Mouse (Mus musculus): ENCODE results near the gene Kpna4. TPM values are rescaled to one million over a fixed set of nuclear protein-coding genes. Genes with fewer than 3 reads are reported as not detected.
A peak's percentile ranks its signal among the peaks of the same experiment; 100 is the strongest.

Gene Kpna4
- polyA plus RNA-seq, 1 experiment from 2014 or later, result 33.5 TPM

DNA sequence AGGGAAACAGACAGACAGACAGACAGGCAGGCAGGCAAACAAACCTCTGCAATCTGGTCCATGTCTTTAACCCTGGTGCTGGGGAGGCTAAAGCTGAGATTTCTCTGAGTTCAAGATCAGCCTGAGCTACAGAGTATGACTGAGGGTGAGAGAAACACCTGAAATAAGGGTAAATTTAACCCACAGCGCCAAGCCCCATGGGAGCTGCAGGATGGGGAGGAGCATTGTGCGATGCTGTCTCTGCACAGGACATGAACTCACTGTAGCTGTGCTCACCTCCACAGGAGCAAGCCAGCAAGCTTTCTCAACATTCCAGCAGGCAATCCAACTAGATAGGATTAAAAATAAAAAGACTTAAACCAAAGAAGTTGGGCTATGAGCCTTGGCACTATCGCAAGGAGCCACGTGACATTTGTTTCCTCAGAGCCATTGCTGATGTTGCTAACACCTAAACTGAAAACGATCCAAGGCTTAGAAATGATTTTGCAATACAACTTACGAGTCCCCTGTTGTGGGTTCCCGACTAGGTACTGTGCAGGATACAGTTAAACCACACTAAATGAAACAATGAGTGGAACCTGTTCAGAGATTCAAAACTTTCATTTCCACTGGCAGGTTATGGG lies 15.6 kb upstream of the Kpna4 start:
- Histone ChIP-seq H3K27ac (replicated peaks) (no peak overlapping the region), H3K4me1 (replicated peaks) (no peaks in the 10 kb centered on the region), H3K27me3 (no peaks in the 10 kb centered on the region), H3K9ac (no peak overlapping the region), H3K9me3 (no peaks in the 10 kb centered on the region), H3K4me3 (no peak overlapping the region), H3K36me3 (no peaks in the 10 kb centered on the region), H3K4me2 (no peak overlapping the region)
- no peak for ATAC-seq (ENCODE audit: low FRiP score, low read depth)
- 91% methylated on average over 7 of the region's 7 CpGs for WGBS

DNA sequence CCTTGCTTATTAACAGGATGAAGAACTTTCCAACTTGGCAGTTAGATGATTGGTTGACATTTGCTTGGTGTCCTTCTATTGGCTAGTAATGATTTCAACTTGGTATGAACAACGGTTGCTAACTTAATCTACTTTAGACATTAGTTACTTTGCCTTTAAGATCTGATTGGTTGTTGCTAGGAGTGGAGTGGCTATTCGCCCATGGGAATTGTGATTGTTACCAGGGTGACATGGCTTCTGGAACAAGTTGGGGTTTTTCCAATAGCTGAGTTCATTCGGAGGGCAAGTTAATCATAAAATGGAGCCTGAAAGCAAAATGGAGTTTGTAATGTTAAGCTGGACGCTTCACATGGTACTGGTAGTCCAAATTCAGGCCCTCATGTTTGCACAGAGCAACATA lies 13.9 kb upstream of the Kpna4 start:
- 78% methylated on average over 4 of the region's 4 CpGs for WGBS
- Histone ChIP-seq H3K9me3 (no peaks in the 10 kb centered on the region), H3K36me3 (no peaks in the 10 kb centered on the region), H3K4me3 (no peak overlapping the region), H3K9ac (no peak overlapping the region), H3K27me3 (no peaks in the 10 kb centered on the region), H3K27ac (replicated peaks) (no peak overlapping the region), H3K4me1 (replicated peaks) (no peaks in the 10 kb centered on the region), H3K4me2 (no peak overlapping the region)
- no peak for ATAC-seq (ENCODE audit: low FRiP score, low read depth)

DNA sequence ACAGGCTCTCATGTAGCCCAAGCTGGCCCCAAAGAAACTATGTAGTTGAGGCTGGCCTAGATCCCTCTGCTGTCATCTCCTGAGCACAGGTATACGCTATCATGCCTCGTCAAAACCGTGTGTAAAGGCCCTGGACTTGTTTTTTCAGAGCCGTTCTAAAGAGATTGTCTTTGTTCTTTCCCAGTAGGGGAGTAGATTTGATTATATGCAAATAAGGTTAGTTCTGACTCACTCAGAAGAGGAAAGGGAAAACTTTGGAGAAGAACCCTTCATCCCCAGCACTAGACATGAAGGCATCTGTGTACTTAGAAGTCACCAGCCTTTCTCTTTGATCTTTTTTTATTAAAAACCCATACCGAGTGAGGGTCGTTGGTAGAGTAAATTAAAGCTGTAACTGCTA lies 9.1 kb upstream of the Kpna4 start:
- WGBS, result 72% methylated on average over 6 of the region's 6 CpGs
- ATAC-seq (ENCODE audit: low FRiP score, low read depth), result no peak

DNA sequence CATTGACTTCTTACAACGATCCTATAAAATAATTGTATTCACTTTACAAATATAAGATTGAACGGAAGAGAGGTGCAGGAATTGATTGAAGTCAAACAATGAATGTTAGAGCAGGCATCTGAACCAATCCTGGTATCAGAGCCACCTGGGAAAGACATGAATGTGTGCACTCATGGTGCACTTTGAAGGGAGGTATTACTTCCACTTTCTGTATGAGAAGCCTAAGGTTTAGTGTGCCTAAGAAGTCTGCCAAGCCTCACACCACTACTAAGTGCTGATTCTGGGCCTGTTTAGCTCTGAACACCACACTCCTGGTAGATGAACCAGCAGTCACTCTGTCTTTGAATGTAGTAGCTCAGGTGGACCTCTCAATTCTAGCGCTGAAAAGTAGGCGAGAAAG lies 4.1 kb upstream of the Kpna4 start:
- H3K4me1 ChIP-seq (replicated peaks), result peaks cover 6% of the 10 kb centered on the region; the same call in 1 of the 2 replicates
- no peaks in the 10 kb centered on the region for H3K36me3 ChIP-seq
- WGBS, result 88% methylated on average over 4 of the region's 4 CpGs
- no peaks in the 10 kb centered on the region for H3K9me3 ChIP-seq
- no peak overlapping the region for H3K9ac ChIP-seq
- ATAC-seq (ENCODE audit: low FRiP score, low read depth), result no peak
- H3K4me2 ChIP-seq, result no peak overlapping the region
- no peak overlapping the region for H3K27ac ChIP-seq (replicated peaks)
- no peak overlapping the region for H3K4me3 ChIP-seq
- no peaks in the 10 kb centered on the region for H3K27me3 ChIP-seq

More for the DNA sequence above, 9.1 kb upstream of the Kpna4 start:
- Histone ChIP-seq H3K4me1 (replicated peaks) (no peaks in the 10 kb centered on the region), H3K27me3 (no peaks in the 10 kb centered on the region), H3K4me3 (no peak overlapping the region), H3K9me3 (no peaks in the 10 kb centered on the region), H3K27ac (replicated peaks) (no peak overlapping the region), H3K9ac (no peak overlapping the region), H3K36me3 (no peaks in the 10 kb centered on the region), H3K4me2 (no peak overlapping the region)

DNA sequence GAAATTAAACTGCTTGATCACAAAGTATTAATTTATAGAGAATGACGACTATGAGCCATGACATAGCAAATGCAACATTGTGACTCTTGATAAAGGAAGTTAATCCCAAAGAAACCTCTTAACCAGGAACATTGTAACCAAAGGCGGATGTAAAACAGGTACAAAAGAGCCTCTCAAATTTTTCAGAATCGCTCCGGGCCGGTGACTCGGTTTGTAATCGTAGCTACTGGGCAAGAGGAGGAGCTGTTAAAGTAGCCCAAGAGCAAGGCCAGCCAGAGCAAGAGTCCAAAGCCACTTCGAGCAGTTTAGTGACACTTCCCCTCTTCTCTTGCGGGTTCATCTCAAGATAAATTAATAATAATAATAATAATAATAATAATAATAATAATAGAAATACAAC lies 780 bp upstream of the Kpna4 start:
- Histone ChIP-seq H3K9me3 (no peaks in the 10 kb centered on the region), H3K4me1 (replicated peaks) (peaks cover 25% of the 10 kb centered on the region), H3K36me3 (no peaks in the 10 kb centered on the region), H3K4me2 (peak overlapping the region; percentile 92), H3K27ac (replicated peaks) (no peak overlapping the region), H3K27me3 (no peaks in the 10 kb centered on the region), H3K4me3 (peak overlapping the region; percentile 98), H3K9ac (peak overlapping the region; percentile 50; the same call in 1 of the 2 replicates)
- no peak for ATAC-seq (ENCODE audit: low FRiP score, low read depth)
- WGBS, result 7% methylated on average over 9 of the region's 9 CpGs

DNA sequence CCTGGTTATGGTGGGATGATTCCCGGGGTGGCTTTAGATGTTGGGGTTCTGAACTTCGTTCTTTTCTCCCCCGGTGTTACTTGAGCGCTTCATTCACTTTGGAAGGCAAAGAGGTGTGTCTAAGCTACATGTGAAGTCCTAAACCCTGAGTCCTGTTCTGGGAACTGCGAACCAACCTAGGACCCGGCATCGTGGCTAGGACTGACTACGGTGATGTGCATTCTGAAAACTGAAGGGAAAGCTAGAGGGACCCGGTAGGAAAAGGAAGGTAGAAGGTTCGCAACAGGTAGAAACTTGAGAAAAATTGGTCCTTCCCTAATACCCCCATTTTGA lies 399 bp upstream of the Kpna4 start:
- no peaks in the 10 kb centered on the region for H3K36me3 ChIP-seq
- H3K9ac ChIP-seq, result peak overlapping the region; percentile 50
- H3K27me3 ChIP-seq, result no peaks in the 10 kb centered on the region
- peak overlapping the region; percentile 92 for H3K4me2 ChIP-seq
- H3K27ac ChIP-seq (replicated peaks), result peak overlapping the region; percentile 98
- H3K4me1 ChIP-seq (replicated peaks), result peaks cover 25% of the 10 kb centered on the region
- H3K9me3 ChIP-seq, result no peaks in the 10 kb centered on the region
- no peak; the same call in 1 of the 2 replicates for ATAC-seq (ENCODE audit: low FRiP score, low read depth)
- peak overlapping the region; percentile 98 for H3K4me3 ChIP-seq
- WGBS, result under 1% methylated on average over 10 of the region's 10 CpGs

DNA sequence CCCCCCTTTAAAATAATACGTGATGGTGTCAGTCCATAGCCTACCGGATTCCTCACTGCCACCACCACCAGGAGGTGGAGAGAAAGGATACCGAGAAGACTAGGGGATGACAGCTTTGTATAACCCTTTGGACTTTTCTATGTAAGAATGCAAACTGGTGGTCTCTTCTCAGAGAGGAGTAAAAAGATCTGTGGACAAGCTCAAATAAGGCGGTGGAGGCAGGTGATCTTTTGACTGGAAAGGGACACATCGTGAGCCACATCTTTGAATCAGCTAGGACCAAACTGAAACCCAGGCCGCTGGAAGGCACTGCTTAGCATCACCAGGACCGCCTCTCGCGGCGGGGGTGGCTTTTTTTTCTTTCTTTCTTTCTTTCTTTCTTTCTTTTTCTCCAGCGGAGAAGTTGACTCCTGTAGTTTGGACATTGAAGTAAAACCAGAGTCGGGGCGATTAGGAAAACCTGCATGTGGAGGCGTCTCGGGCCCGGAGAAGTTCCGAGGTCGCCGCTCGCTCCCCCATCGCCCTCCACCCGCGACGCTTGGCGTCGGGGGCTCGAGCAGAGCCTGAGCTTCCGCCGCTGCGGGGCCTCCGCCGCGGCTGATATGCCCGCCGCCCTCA lies 913 bp downstream of the Kpna4 start:
- Histone ChIP-seq H3K27me3 (no peaks in the 10 kb centered on the region), H3K9ac (peak overlapping the region; percentile 98), H3K36me3 (no peaks in the 10 kb centered on the region), H3K27ac (replicated peaks) (peak overlapping the region; percentile 98), H3K4me2 (peak overlapping the region; percentile 92), H3K9me3 (no peaks in the 10 kb centered on the region), H3K4me1 (replicated peaks) (peaks cover 28% of the 10 kb centered on the region), H3K4me3 (peak overlapping the region; percentile 98)
- ATAC-seq (ENCODE audit: low FRiP score, low read depth), result no peak; the same call in 1 of the 2 replicates
- WGBS, result under 1% methylated on average over 33 of the region's 35 CpGs

DNA sequence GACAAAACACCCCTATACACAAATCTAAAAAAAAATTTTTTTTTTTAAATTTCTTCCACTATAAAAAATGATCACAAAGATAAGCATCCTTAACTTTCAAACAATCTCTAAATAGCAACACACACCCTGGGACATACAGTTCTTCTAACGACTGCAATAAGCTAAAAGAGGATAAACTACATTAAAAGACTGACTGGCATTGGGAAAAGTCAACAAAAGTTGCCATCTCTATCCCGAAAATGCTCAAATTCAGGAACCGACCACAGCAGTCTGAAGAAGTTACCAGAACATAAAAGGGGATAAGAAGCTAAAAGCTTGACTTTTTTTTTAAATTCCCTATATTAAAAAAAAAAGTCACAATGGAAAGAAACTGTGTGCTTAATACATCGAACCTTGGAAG lies 1.5 kb downstream of the Kpna4 start:
- H3K9ac ChIP-seq, result peak overlapping the region; percentile 98
- H3K36me3 ChIP-seq, result no peaks in the 10 kb centered on the region
- H3K4me2 ChIP-seq, result peak overlapping the region; percentile 92
- ATAC-seq (ENCODE audit: low FRiP score, low read depth), result no peak
- WGBS, result 20% methylated on average over 4 of the region's 4 CpGs
- peak overlapping the region; percentile 98 for H3K4me3 ChIP-seq
- H3K27me3 ChIP-seq, result no peaks in the 10 kb centered on the region
- H3K4me1 ChIP-seq (replicated peaks), result peaks cover 28% of the 10 kb centered on the region
- H3K27ac ChIP-seq (replicated peaks), result peak overlapping the region; percentile 98
- H3K9me3 ChIP-seq, result no peaks in the 10 kb centered on the region

DNA sequence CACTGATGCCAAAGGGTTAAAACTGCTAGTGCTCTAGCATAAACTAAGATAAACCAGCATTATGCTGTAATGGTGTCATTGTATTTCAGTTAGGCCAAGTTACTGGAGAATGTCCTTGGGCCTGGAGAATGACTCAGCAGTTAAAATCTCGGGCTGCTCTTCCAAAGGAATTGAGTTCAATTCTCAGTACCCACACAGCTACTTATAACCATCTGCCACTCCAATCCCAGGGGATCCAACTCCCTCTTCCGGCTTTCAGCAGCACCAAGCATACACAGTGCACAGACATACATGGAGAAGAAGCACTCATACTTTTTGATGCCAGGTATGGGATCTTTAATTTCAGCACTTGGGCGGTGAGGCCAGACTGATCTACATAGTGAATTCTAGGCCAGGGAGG lies 8.1 kb downstream of the Kpna4 start:
- WGBS, result 44% methylated on average over 3 of the region's 3 CpGs
- H3K4me2 ChIP-seq, result no peak overlapping the region
- H3K4me1 ChIP-seq (replicated peaks), result peaks cover 15% of the 10 kb centered on the region
- peak; percentile 54; the same call in 1 of the 2 replicates for ATAC-seq (ENCODE audit: low FRiP score, low read depth)
- H3K9ac ChIP-seq, result no peak overlapping the region
- no peaks in the 10 kb centered on the region for H3K36me3 ChIP-seq
- no peaks in the 10 kb centered on the region for H3K9me3 ChIP-seq
- no peaks in the 10 kb centered on the region for H3K27me3 ChIP-seq
- H3K4me3 ChIP-seq, result no peak overlapping the region
- no peak overlapping the region for H3K27ac ChIP-seq (replicated peaks)

DNA sequence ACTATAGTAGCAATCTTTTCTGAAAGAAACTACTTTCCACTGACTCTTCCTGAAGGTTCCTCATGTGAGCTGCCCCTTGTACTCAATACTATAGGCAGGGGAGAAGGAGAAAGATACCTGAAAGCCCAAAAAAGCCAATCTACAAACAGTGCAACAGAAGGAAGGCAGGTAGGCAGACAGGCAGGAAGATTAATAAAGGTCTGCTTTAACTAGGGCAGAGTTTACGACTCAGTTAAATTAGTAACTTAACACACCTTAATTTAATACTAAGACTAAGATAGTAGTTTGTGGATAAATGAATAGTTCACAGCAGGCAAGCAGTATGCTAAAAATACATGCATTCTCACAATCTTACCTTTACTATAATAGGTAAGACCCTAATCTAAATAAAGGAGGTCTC lies 12.2 kb downstream of the Kpna4 start:
- H3K9me3 ChIP-seq, result no peaks in the 10 kb centered on the region
- no peak overlapping the region for H3K4me2 ChIP-seq
- H3K27me3 ChIP-seq, result no peaks in the 10 kb centered on the region
- no peaks in the 10 kb centered on the region for H3K36me3 ChIP-seq
- no peak for ATAC-seq (ENCODE audit: low FRiP score, low read depth)
- 92% methylated on average over 1 of the region's 1 CpGs for WGBS
- peaks cover 7% of the 10 kb centered on the region; the same call in 1 of the 2 replicates for H3K4me1 ChIP-seq (replicated peaks)
- H3K9ac ChIP-seq, result no peak overlapping the region
- H3K27ac ChIP-seq (replicated peaks), result no peak overlapping the region
- no peak overlapping the region for H3K4me3 ChIP-seq

DNA sequence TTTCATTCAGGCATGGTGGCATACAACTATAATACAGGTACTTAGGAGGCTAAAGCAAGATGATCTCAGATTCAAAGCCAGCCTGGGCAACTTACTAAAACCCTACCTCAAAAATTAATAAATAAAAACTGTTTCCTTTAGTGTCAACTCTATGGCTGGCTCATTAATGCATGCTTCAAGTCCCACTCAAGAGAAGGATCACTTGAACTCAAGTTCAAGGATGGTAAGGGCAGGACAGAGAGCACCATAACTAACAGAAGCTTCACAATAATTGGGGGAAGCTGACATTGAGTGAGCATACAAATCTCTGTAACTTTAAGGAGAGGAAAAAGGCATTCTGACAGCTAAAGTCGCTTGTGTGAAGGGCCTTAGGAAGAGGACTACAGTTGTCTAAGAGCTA lies 13.0 kb downstream of the Kpna4 start:
- WGBS, result 87% methylated on average over 1 of the region's 1 CpGs

DNA sequence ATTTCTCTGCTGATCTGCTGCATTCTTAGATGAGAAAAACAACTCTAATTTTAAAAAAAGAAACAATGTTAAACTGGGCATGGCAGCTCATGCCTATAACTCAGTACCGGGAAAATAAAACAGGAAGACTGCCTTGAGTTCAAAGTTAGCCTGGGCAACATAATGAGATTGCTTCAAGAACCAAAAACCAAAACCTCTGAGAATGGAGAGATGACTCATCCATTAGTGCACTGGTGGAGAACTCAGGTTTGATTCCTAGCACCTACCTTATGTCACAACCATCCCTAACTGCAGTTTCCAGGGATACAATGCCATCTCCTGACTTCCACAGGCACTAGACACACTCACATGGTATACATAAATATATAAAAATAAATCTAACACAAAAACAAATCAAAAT lies 17.8 kb downstream of the Kpna4 start:
- ATAC-seq (ENCODE audit: low FRiP score, low read depth), result no peak
- no peak overlapping the region for H3K4me2 ChIP-seq
- no peak overlapping the region for H3K4me3 ChIP-seq
- no peak overlapping the region for H3K9ac ChIP-seq
- H3K36me3 ChIP-seq, result no peaks in the 10 kb centered on the region
- WGBS, result 96% methylated on average over 1 of the region's 1 CpGs
- H3K27ac ChIP-seq (replicated peaks), result no peak overlapping the region
- no peaks in the 10 kb centered on the region for H3K4me1 ChIP-seq (replicated peaks)
- H3K9me3 ChIP-seq, result no peaks in the 10 kb centered on the region
- H3K27me3 ChIP-seq, result no peaks in the 10 kb centered on the region

More for the DNA sequence above, 13.0 kb downstream of the Kpna4 start:
- Histone ChIP-seq H3K36me3 (no peaks in the 10 kb centered on the region), H3K27me3 (no peaks in the 10 kb centered on the region), H3K4me2 (no peak overlapping the region), H3K27ac (replicated peaks) (no peak overlapping the region), H3K9ac (no peak overlapping the region), H3K4me1 (replicated peaks) (peaks cover 6% of the 10 kb centered on the region; the same call in 1 of the 2 replicates), H3K9me3 (no peaks in the 10 kb centered on the region), H3K4me3 (no peak overlapping the region)
- no peak for ATAC-seq (ENCODE audit: low FRiP score, low read depth)

DNA sequence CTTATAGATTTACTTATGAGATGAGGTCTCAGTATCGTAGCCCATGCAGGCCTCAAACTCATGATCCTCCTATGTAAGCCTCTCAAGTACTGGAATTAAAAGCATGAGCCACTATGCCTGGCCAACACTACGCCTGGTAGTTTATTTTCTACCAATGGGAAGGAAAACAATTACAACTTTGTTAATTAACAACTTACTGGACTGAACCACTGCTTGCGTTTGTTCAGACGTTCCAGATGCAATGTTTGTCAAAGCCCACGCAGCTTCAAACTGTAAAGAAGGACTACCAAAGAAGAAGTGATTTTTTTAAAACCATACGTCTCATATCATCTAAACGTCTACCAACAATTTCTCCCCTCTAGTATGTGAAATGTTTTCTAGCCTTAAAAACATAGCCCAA lies 32.5 kb downstream of the Kpna4 start:
- H3K9ac ChIP-seq, result no peak overlapping the region
- WGBS, result 90% methylated on average over 7 of the region's 7 CpGs
- no peak overlapping the region for H3K4me3 ChIP-seq
- H3K36me3 ChIP-seq, result peaks cover 28% of the 10 kb centered on the region
- H3K27ac ChIP-seq (replicated peaks), result no peak overlapping the region
- no peaks in the 10 kb centered on the region for H3K27me3 ChIP-seq
- H3K4me2 ChIP-seq, result no peak overlapping the region
- no peaks in the 10 kb centered on the region for H3K9me3 ChIP-seq
- H3K4me1 ChIP-seq (replicated peaks), result no peaks in the 10 kb centered on the region
- no peak for ATAC-seq (ENCODE audit: low FRiP score, low read depth)
